Mouse (Mus musculus): ENCODE data around the gene Phyhipl.

Gene Phyhipl

DNA sequence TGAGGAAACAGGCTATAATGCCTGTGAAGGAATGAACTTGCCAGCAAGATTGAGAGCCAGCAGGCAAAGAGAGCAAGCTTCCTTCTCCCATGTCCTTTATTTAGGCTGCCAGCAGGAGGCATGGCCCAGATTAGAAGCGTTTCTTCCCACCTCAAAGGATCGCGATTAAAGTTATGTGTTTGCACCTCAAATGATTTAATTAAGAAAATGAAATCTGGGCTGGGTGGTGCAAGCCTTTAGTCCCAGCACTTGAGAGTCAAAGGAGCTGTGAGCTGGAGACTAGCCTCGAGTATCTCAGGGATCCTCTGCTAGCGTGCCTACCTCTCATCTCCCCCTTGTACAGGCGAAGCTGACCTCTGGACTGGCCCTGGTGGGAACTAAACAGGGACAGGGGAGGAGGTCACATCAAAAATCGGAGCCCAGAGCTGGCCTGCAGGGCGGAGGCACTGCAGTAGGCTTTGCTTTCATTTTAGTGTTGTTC lies 122.4 kb downstream of the Phyhipl start:
- no peak for DNase-seq (ENCODE audit: low read depth)

GRCm38 (mm10) chr10:70532249-70532648 lies 123.5 kb downstream of the Phyhipl start:
- no peak for DNase-seq (ENCODE audit: low read depth)

GRCm38 (mm10) chr10:70530185-70530823 lies 125.5 kb downstream of the Phyhipl start:
- DNase-seq (ENCODE audit: low read depth), result no peak

DNA sequence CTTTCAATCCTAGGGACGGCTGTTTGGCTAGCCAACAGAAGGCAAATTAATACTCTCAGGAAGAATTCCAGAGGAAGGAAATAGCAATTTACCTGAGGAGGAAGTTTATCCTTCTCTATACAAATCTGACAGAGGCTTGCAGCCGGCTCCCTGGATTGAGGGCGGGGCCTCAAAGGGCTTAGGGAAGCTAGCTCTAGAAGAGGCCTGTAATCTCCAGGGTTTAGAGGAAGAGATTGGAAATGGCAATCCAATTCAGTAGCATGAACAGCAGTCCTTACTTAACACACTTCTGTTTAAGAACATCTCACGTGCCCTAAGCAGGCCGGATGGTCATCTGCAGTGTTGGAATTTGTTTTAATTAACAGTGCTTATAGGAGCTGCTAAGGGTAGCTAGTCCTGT lies 134.4 kb downstream of the Phyhipl start:
- DNase-seq (ENCODE audit: low read depth), result no peak

DNA sequence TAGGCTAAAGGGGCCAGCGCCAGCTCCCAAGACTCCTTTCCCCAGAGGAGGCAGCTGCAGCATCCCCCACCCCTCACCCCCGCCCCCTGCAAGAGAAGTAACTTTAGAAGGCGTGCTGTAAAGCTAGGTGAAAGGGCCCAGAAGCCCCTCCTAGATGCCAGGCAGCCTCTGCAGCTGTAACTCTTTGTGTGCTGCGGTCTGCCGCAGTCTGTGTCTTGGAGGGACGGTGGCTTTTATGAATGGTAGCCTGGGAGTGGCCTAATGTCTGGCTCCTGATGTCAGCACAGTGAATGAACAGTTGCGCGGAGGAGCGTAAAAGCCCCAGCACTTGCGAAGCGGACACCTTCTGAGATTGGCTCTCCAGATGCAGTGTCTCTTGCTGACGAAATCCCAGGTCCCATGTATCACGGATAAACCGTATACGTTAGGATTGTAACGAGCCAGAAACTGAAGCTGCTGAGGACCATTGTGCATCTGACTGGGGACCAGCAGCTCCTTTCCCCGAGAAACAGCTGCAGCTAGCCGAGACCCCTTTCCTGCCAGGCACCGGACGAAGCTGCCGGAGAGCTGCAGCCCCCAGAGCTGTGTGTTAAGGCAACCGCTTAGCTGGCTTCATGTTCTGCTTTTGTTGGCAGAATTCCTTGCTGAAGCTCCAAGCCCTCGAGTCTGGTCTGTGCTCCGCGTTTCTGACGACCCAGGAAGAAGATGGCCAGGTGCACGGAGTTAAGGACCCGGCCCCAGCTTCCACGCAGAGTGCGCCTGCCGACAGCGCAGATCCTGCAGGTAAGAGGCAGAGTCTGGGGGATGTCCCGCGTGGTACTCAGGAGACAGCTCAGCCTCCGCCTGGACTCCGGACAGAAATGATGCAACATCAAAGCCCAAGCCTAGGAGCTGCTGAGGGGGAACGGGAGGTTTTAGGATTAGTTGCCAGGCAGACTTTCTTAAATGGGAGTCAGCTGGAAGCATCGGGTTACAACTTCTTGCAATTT lies 135.3 kb downstream of the Phyhipl start:
- no peak for DNase-seq (ENCODE audit: low read depth)

DNA sequence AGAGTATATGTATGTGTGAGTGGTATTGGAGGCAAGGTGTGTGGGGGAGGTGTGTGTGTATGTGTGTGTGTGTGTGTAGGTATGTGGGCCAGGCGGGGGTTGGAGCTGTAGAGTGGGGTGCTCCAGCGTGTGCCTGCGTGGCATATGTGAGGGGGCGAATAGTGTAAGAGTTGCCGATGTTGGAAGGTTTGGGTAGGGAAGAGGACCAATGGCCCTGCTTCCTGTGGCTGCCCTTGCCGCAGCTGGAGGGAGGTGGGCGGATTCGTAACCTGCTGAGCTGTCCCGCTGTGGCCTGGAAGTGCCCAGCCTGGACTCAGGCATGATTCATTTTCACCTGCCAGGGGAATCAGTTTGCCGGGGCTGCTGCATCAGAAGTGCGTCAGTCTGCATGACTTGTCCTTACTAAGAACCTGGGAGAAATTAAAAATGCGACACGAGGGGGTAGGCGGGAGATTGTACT lies 136.1 kb downstream of the Phyhipl start:
- DNase-seq (ENCODE audit: low read depth), result no peak

DNA sequence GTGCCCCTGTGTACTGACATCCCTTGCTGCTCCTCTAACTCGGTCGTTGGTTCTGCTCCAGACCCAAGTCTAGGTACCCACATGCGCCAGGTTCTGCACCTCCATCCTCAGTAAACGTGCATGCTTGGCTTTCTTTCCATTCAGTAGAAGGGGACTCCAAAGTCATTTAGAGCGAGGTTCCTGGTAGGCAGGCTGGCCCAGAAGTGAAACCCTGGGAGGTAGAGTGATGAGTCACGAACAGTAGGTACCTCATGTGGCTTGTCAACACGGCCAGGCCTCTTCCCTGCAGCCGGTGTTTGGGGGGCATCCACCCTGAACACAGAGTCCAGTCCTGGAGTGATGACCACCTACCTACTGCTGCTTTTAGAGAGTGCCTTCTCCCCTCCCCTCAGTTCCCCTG lies 139.1 kb downstream of the Phyhipl start:
- no peak for DNase-seq (ENCODE audit: low read depth)

GRCm38 (mm10) chr10:70514848-70515247 lies 140.9 kb downstream of the Phyhipl start:
- no peak for DNase-seq (ENCODE audit: low read depth)

GRCm38 (mm10) chr10:70507880-70508279 lies 147.9 kb downstream of the Phyhipl start:
- no peak for DNase-seq (ENCODE audit: low read depth)
